Mouse (Mus musculus): ENCODE measurements around the gene Atxn1.

- TF ChIP-seq POLR2A (IDR thresholded peaks at IDR 0.05; ENCODE audit: low read depth, low read length) (no peak), CTCF (IDR thresholded peaks at IDR 0.05; ENCODE audit: borderline replicate concordance, insufficient read depth, low read length) (no peak)
Measured at GRCm38 (mm10) chr13:45852288-45852687, 112.5 kb downstream of the Atxn1 start.
